Mouse (Mus musculus) splenic B cell, adult 2 months (primary cell): Measurements from ENCODE around the gene Gatad2b.
"Not testable (repeated sequence)": the region's sequence is repeated elsewhere in the genome, so short reads cannot be mapped to it uniquely, and the experiment has no call there.

Experiments
- DNase-seq: peaks from one replicate; pipeline ENCODE4 v3.0.0-alpha.2; 2011; ENCODE audit warnings: low read depth, low spot score
- H3K27me3 ChIP-seq: 2 replicates; pipeline ENCODE4 v1.6.1; 2012; ENCODE audit warnings: mild to moderate bottlenecking, low read length, moderate library complexity, mixed read lengths; ENCODE audit not compliant: control insufficient read depth, poor library complexity, insufficient read depth, severe bottlenecking
- H3K36me3 ChIP-seq: 2 replicates; pipeline ENCODE4 v1.6.1; 2012; ENCODE audit warnings: mild to moderate bottlenecking, low read length, moderate library complexity, mixed read lengths; ENCODE audit not compliant: control insufficient read depth, poor library complexity, insufficient read depth, severe bottlenecking

Gatad2b gene

DNA sequence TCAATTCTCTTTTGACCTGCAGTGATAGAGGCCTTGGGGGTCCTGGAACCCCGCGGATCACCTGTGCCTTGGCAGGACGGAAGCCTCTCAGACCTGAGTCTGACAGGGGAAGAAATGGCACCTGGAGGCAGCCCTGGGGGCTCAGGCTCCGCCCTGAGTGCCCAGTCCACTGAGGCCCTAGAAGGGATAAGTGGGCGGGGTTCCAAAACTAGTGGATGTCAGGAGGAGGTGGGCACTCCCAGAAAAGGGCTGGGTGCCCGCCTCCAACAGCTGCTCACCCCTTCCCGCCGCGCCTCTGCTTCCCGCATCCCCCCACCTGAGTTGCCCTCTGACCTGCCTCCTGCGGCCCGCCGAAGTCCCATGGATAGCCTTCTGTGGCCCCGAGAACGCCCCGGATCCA, 16.1 kb upstream of the Gatad2b start:
- no peaks in the 10 kb centered on the region for H3K27me3 ChIP-seq
- H3K36me3 ChIP-seq, result peaks cover 42% of the 10 kb centered on the region
- DNase-seq, result no peak

DNA sequence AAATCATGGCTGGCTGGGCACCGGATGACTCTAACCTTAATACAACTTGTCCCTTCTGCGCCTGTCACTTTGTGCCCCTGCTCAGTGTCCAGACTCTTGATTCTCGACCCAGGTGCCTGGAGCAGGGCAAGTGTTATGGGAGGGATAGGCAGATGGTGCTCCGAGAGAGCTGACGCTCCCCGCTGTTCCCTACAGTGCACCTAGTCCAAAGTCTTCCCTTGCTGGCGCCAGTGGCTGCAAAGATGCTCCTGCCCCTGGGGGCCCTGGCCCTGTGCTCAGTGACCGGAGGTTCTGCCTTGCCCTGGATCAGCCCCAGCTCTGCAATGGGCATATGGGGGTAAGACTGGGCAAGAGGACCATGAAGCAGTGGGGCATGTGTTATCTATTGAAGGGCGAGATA, 15.2 kb upstream of the Gatad2b start:
- Histone ChIP-seq H3K27me3 (no peaks in the 10 kb centered on the region), H3K36me3 (peaks cover 35% of the 10 kb centered on the region)
- no peak for DNase-seq

DNA sequence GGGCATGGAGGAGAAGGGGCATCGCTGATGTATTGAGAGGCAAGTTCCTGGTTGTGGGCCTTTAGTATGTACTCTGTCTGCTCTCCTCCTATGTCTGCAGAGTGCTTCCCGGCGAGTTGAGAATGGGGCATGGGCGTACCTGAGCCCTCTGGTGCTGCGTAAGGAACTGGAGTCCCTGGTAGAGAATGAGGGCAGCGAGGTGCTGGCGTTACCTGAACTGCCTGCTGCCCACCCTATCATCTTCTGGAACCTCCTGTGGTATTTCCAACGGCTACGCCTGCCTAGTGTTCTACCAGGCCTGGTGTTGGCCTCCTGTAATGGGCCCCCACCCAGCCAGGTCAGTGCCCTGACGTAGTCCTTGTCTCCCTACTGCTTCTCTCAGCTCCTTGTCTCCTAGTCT, 14.8 kb upstream of the Gatad2b start:
- no peak for DNase-seq
- H3K27me3 ChIP-seq, result no peaks in the 10 kb centered on the region
- H3K36me3 ChIP-seq, result peaks cover 35% of the 10 kb centered on the region

DNA sequence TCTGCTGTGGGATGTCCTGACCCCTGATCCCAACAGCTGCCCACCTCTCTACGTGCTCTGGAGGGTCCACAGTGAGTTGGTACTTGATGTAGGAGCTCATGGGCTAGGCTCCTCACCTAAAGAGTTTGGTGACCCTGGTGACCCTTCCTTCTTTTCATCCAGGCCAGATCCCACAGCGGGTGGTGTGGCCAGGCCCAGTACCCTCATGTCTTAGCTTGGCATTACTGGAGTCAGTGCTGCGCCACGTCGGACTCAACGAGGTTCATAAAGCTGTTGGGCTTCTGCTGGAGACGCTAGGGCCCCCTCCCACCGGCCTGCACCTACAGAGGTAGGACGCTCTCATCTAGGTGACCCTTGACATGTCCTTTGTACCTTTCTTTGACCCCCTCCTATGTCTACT, 13.8 kb upstream of the Gatad2b start:
- DNase-seq, result no peak
- H3K36me3 ChIP-seq, result peaks cover 30% of the 10 kb centered on the region
- H3K27me3 ChIP-seq, result no peaks in the 10 kb centered on the region

DNA sequence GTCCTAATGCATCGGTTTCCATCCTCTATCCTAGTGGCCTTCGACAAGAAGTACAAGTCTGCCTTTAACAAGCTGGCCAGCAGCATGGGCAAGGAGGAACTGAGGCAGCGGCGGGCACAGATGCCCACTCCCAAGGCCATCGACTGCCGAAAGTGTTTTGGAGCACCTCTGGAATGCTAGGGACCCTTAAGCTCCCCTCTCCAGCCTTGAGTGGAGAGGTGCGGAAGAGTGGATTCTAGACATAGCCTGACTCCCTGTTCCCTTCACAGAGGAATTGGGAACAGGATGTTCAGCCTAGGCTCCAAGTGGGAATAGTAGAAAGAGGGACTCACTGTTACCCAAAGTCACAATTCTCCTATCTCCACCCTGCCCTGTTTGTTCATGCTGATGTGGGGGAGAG, 13.2 kb upstream of the Gatad2b start:
- no peak for DNase-seq

DNA sequence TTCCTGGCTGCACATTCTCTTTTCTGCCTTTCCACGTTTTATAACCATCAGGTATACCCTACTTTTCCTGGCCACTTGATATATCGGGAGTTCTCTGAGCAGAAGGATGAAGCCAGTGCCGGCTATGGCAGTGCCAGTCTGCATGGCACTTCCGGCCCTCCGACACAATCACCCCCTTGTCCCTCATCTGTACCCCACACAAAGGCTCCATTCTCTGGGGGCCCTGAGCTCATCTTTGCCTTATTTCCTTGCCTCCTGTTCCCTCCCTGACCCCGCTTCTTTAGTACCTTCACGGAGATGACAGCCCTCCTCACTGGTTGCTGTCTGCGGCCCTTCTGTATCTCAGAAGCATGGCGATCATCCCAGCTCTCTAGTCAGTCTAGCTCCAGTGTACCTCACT, 12.3 kb upstream of the Gatad2b start:
- DNase-seq, result no peak
- H3K27me3 ChIP-seq, result no peaks in the 10 kb centered on the region

More for the DNA sequence above, 13.2 kb upstream of the Gatad2b start:
- no peaks in the 10 kb centered on the region for H3K27me3 ChIP-seq
- peaks cover 30% of the 10 kb centered on the region for H3K36me3 ChIP-seq

DNA sequence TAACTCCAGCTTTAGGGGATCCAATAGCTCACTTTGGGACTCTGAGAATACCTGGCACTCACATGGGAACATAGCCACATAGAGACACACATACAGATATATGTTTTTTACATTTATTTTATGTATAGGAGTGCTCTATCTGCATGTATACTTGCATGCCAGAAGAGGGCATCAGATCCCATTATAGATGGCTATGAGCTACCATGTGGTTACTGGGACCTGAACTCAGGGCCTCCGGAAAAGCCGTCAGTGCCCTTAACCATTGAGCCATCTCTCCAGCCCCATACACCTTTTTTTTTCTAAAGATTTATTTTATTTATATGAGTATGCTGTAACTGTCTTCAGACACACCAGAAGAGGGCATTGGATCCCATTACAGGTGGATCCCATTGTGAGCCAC, 8.8 kb upstream of the Gatad2b start:
- DNase-seq, result no peak
- H3K36me3 ChIP-seq, result peaks cover 13% of the 10 kb centered on the region
- H3K27me3 ChIP-seq, result no peaks in the 10 kb centered on the region

More for the DNA sequence above, 12.3 kb upstream of the Gatad2b start:
- peaks cover 30% of the 10 kb centered on the region for H3K36me3 ChIP-seq

DNA sequence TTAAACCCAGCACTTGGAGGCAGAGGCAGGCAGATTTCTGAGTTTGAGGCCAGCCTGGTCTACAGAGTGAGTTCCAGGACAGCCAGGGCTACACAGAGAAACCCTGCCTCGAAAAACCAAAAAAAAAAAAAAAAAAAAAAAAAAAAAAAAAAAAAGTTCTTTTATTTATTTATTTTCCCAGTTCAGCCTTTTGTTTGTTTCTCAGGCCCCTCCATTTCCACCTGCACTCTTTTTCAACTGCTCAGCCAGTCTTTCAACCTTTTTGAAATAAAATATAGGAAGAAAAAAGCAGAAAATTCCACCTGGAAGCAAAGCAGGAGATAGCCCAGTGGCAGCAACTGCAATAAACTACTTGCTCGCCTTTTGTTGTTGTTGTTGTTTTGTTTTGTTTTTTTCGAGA, 3.6 kb upstream of the Gatad2b start:
- not testable (repeated sequence) for H3K36me3 ChIP-seq, H3K27me3 ChIP-seq, DNase-seq

DNA sequence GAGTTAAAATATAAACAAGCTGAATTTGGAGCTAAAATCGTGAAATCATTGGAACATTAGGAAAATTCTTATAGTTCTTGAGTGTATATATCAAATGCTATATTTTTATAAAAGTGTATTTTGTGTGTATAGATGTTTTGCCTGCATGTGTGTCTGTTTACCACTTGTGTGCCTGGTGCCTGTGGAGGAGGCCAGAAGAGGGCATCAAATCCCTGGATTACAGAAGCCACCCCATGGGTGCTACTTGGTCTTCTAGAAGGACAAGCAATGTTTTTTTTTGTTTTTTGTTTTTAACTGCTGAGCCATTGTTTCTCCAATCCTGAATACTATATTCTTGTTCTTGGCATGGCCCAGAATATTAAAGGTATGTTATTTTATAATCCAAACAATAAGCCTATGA, 2.4 kb upstream of the Gatad2b start:
- no peak for DNase-seq
- H3K27me3 ChIP-seq, result no peaks in the 10 kb centered on the region

DNA sequence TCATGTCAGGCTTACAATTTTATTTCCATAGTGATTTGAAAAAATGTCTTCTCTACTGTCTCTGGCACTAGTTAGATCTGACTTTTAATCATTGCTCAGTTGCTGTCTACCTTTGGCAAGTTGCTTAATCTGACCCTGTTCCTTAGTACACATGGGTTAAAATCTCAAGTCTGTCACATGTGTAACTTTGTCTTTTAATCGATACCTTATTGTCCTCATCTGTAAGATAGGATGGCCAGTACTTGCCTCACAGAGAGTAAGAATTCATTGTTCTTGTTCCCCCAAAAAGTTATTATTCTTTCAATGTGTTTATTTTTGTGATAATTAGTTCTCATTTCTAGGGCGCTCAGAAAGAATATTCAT, 1.0 kb upstream of the Gatad2b start:
- Histone ChIP-seq H3K36me3 (no peaks in the 10 kb centered on the region), H3K27me3 (no peaks in the 10 kb centered on the region)
- DNase-seq, result no peak

More for the DNA sequence above, 2.4 kb upstream of the Gatad2b start:
- no peaks in the 10 kb centered on the region for H3K36me3 ChIP-seq

DNA sequence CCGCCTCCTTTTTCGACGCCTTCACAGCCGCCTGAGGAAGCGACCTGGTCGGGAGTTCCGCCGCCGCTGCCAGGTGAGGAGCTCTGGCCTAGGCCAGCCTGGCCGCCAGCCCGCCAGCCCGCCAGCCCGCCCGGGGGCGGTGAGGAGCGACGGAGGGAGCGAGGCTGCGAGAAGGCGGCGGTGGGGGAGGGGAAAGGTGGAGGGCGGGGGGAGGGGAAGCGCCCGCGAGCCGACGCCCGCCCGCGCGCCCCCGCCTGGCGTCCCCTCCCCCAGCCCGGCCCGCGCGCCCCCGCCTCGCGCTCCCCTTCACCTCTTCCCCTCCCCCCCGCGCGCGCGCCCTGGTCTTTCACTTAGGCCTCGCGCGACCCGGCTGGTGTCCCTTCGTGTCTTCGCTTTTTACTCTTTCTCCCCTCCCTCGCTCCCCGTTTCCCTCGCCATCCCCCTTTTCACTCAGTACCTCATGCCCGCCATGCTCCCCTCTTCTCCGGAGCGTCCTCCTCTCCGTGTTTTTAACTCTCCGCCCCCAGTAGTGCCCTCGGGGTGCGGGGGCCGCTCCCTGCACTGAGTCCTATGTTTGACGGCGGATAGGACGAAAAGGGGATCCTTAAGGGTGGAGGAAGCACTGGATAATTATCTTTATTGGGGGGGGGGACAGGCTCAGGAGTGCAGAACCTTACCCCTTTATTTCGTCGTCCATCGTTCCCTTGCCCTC, 530 bp downstream of the Gatad2b start:
- H3K27me3 ChIP-seq, result no peaks in the 10 kb centered on the region
- no peaks in the 10 kb centered on the region for H3K36me3 ChIP-seq
- no peak for DNase-seq

DNA sequence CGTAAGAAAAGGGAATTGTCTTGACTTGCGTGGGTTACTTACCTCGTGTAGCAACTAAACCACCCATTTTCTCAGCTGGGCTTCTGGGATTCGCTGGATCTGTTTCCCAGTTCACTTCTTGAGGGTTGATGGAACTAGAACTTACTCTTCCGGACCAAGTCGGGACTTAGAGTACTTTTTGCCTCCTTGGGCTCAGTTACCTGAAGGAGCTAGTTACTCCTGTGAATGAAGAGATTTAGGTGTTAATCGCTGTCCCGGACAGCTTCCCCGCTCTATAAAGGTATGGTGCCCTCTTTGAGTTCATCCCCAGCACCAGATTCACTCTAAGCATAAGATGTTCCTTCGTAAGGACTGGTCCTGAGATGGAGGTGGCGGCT, 1.1 kb downstream of the Gatad2b start:
- no peak for DNase-seq
- H3K27me3 ChIP-seq, result no peaks in the 10 kb centered on the region

DNA sequence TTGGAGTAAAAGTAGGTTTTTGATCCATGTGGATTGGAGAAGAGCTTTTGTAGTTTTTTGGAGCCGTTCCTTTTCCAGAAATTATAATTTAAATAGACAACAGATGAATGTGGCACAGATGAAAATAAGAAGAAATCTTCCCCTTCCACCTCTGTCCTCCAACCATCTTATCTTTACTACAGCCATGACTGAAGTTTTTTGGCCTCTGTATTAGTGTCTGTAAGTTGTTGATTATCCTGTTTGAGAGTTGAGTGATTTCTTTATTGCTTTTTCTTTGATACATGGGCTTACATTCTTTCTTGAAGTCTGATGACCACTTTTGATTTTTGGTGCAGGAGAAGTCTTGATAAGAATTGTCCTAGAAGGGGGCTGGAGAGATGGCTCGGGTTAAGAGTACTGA, 1.7 kb downstream of the Gatad2b start:
- DNase-seq, result no peak
- H3K36me3 ChIP-seq, result no peaks in the 10 kb centered on the region
- no peaks in the 10 kb centered on the region for H3K27me3 ChIP-seq

More for the DNA sequence above, 1.1 kb downstream of the Gatad2b start:
- no peaks in the 10 kb centered on the region for H3K36me3 ChIP-seq

DNA sequence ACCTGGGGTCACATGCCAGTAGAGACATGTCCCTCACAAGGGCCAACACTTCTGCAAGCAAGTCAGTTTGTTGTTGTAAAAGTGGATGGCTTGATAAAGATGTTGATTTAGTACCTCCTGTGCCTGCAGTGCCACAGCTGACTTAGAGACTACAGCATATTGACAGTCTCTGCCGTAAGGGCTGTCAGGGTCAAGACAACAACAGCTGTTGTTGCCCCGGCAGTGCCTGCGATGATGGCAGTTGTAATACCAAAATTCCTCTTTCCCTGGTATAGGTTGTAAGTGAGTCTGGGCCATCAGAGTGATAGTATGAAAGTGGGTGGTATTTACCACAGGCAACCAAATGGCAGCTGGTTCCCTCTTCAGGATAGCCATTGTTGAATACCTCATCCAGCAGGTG, 12.8 kb downstream of the Gatad2b start:
- H3K36me3 ChIP-seq, result no peaks in the 10 kb centered on the region
- no peak for DNase-seq
- H3K27me3 ChIP-seq, result no peaks in the 10 kb centered on the region

DNA sequence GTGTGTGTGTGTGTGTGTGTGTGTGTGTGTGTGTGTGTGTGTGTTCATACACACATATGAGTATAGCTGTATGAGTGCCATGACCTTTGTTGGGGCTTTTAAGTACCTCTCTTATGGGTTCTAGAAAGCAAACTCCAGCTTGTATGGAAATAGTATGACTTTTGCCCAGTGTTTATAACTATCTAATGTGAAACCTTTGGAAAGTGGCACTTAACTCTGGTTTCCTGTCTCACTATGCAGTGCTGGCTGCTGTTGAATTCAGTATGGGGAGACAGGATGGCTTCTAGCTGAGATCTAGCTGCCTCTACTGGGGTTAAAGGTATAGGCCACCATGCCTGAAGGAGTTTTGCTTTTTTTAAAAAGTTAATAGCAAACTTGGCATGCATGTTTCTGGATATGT, 16.6 kb downstream of the Gatad2b start:
- DNase-seq, result no peak

DNA sequence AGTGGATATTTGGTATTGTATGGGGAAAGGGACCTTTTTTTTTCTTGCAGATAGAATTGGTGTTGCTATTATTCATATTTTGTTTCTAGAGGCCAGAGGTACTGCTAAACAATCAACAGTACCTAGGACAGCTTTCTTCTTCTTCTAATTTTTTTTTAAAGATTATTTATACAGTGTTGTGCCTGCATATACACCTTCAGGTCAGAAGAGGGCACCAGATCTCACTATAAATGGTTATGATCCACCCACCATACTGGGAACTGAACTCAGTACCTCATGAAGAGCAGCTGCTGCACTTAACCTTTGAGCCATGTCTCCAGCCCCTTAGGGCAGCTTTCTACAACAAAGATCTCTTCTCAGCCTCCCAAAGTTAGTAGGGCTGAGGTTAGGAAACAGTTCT, 20.4 kb downstream of the Gatad2b start:
- Histone ChIP-seq H3K27me3 (no peaks in the 10 kb centered on the region), H3K36me3 (no peaks in the 10 kb centered on the region)
- DNase-seq, result peak; percentile 73

More for the DNA sequence above, 16.6 kb downstream of the Gatad2b start:
- H3K27me3 ChIP-seq, result no peaks in the 10 kb centered on the region
- no peaks in the 10 kb centered on the region for H3K36me3 ChIP-seq
